Mouse (Mus musculus) layer of hippocampus, adult 2 months (tissue): ENCODE data around the gene Gm20441. TPM values are rescaled to one million over a fixed set of nuclear protein-coding genes. Genes with fewer than 3 reads are reported as not detected.
"Not testable (repeated sequence)": the region's sequence is repeated elsewhere in the genome, so short reads cannot be mapped to it uniquely, and the experiment has no call there.

Source experiments
- DNase-seq, 2 experiments: peaks; one replicate each; pipeline ENCODE4 v3.0.0; 2022; ENCODE audit warnings: low spot score in 2 of 2
- H3K27ac ChIP-seq: fragments of 200-600 bp; 2 replicates; pipeline ENCODE4 v1.8.1; 2022
- H3K4me3 ChIP-seq: fragments of 200-600 bp; 2 replicates; pipeline ENCODE4 v1.8.1; 2022; ENCODE audit warnings: mild to moderate bottlenecking
- CTCF ChIP-seq: fragments of 200-600 bp; conservative IDR thresholded peaks from 2 replicates; pipeline ENCODE4 v1.8.1; 2022; ENCODE audit warnings: antibody characterized with exemption, mild to moderate bottlenecking, moderate library complexity
- total RNA-seq, 2 experiments: library from RNA; stranded (reverse); gene quantifications; 2 replicates each; pipeline ENCODE4 v1.2.3; 2021

Gm20441 gene
- total RNA-seq, 2 experiments from 2014 or later: 0.56 TPM; not detected in 1

DNA sequence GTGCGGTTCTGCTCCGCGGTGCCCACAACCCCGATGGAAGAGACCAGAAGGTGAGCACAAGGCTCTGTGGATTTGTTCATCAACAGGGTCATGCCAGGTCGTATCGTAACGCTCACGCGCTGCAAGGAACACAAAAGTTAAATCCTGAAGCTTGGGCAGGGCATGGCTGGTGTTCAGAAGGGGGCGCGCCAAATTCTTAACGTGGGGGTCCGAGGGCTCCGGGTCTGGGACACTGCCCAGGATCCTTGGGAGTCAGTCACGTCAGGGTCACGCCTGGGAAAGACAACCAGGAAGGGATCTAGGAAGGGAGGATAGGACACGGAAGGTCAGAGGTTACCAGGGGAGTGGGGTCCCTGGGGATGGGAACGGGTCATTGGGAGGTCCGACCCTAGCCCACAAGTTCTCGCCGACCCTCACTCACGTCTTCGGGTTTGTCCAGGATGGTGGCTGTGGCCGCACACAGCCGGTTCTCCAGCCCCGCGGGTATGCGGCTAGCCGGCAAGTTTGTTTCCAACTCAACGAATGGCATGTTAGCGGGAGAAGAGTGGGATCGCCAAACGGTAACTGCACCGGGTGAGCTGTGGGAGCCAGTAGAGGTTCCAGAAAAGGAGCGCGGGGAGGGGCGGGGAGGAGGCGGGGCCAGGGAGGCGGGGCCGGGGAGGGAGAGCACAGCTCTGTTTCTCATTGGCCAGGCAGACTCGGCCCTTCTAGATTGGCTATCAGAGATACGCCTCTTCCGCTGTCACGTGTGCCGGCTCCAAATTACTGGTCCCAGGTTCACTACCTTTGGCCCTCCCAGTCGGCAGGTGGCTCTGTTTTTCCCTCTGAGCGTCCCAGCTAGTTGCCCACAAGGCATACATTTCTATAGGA, 7.7 kb downstream of the Gm20441 start, which contains the start of gene Ddt:
Gene Ddt (minus strand): TSS at position 620 of the 870 bp plus-strand sequence.
- Histone ChIP-seq H3K4me3 (peak within 1 kb of the TSS; percentile 75), H3K27ac (peak within 1 kb of the TSS; percentile 85)
- DNase-seq: peak; percentile 83 to 88
- peak; percentile 54 for TF ChIP-seq CTCF

DNA sequence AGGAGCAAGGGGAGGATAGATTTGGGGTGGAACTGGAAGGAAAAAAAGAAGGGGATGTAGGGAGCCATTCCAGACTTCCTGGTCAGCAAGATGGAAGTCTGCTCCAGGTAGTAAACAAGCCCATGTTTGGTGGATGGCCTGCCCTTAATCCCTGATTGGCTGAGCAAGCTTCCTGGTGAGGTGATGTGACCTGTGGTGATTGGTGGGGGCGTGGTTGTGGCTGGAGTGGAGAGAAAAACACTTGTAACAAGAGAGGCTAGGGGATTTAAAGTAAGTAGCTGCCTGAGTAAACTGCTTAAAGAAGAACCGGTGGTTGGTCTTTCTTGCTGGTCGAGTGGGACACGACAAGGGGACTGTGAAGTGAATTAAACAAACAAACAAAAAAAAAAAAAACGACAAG, 13.0 kb downstream of the Gm20441 start:
- not testable (repeated sequence) for DNase-seq

DNA sequence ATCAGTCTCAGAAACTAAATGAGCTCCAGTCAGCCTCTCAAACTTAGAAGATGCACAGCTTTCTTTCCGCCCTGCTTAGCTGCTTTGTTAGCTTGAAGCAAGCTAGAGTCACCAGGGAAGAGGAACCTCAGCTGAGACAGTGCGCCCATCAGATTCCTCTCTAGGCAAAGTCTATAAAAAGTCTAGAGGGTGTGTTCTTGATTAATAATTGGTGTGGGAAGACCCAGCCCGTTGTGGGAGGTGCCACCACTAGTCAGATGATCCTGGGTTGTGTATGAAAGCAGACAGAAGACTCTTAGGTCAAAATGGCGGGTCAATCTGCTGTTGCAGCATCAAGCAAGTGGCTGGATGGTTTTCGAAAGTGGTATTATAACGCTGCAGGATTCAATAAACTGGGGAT, 13.9 kb downstream of the Gm20441 start:
- no peak for DNase-seq
- Histone ChIP-seq H3K27ac (no peak overlapping the region), H3K4me3 (no peak overlapping the region)
- TF ChIP-seq CTCF: no peak

More for the DNA sequence above, 13.0 kb downstream of the Gm20441 start:
- not testable (repeated sequence) for H3K27ac ChIP-seq, H3K4me3 ChIP-seq

DNA sequence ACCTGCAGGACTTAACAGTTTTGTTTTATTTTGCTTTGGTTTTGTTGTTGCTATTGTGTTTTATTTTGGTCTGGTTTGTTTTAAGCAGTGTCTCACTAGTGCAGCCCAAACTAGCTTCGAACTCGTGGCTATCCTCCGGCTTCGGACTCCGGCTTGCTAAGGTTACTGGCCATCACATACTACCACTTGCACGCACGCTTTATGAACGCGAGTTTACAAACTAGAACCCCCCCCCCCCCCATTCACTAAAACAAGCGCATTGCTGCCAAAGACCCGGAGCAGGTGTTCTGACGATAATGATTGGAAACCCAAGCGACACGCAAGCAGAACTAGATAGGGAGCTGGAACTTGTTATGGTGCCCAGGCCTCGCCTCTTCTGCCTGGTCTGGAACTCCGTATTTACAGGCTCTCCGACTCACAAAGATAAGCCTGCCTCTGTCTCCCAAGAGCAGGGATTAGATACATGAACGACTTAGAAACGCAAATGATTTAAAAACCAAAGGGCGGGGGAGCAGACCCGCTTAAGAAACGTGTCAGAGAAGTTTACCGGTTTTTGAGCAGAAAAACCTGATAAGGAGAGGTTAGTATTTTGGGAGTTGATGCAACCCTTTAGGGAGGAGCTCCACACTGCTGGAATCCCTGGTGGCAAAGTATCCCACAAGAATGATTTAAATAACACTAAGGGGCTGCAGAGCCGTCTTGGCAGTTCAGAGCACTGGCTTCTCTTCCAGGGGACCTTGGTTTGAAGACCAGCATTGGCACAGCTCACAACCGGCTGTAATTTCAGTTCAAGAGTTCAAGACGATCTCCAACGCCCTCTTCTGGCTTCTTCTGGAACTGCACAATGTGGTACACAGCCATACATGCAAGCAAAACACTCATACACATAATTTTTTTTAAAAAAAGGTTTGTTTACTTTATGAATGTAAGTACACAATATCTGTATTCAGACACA, 16.0 kb downstream of the Gm20441 start:
- DNase-seq: peak; percentile 37 to 60
- H3K4me3 ChIP-seq: peak overlapping the region; percentile 80
- peak overlapping the region; percentile 77 for H3K27ac ChIP-seq
- peak; percentile 84 for TF ChIP-seq CTCF

DNA sequence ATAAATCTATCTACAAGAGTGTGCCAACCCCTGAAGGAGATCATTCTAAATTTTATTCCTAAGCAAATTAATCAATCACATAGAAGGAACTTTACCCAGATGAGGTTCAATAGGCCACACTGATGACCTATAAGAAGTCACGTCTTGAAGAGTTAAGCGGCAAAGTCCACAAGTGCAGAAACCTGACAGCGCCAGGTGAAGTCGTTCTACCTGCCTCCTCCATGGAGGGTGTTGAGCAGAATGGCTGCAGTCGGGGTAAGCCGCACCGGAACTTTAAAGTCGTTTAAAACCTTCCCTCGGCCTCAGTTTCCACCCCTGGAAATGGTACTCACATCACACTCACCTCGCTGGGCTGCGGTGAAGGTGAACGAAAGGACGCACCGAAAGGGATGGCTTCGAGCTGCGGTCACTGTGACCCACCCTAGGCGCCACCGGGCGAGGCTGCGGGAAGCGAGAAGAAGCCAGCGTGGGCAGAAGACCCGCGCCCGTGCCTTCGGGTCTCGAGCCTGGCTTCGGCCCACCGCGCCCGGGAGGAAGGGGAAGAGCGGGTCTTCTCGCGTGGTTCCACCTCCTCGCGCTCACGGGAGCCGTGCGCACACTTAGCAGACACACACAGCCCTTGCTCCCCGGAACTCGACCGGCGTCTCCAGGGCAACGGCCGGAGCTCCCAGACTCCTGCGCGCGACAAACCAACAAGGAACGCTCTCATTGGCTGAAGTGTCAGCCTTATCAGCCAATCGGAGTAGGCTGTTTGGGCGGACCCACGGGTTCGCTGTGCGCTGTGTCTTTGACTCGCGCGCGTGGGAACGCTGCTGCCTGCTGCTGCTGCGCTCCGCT, 16.9 kb downstream of the Gm20441 start, which contains the start of gene Cabin1:
Gene Cabin1 (minus strand): TSS at position 660 of the 837 bp plus-strand sequence.
- H3K27ac ChIP-seq: peak within 1 kb of the TSS; percentile 77
- peak within 1 kb of the TSS; percentile 80 for H3K4me3 ChIP-seq
- DNase-seq: peak; percentile 98
- TF ChIP-seq CTCF: no peak

DNA sequence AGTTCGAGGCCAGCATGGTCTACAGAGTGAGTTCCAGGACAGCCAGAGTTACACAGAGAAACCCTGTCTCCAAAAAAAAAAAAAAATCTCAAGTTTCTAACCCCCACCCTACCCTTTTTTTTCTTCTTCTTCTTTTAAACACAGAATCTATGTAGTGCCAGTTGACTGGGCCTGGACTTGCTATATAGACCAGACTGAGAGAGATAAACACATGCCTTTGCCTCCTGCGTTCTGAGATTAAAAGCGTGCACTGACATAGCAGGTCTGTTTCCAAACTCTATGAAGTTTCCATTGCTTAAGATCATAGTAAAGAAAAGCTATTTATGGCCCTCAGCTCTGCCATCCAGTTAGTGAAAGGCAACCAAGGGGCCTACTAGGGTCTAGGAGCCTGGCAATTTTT, 18.3 kb downstream of the Gm20441 start:
- no peak for TF ChIP-seq CTCF
- no peak overlapping the region for H3K4me3 ChIP-seq
- DNase-seq: no peak
- no peak overlapping the region for H3K27ac ChIP-seq

DNA sequence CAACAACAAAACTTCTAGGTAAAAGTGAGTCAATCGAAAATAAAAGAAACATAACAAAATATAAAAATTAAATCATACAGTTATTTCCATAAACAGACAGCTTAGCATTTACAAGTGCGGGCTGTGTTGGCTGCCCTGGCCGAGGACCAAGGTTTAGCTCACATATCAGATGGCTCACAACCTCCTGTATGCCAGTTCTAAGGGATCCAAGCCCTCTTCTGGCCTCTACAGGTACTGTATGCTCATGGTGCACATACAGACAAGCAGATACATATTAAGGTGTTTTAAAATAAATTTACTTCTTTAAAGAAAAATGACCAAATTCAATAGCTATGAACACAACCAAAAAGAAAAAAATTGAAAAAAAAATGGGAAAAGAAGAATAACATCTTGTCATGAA, 20.4 kb downstream of the Gm20441 start:
- H3K27ac ChIP-seq: no peak overlapping the region
- no peak overlapping the region for H3K4me3 ChIP-seq
- TF ChIP-seq CTCF: peak; percentile 47
- no peak for DNase-seq

DNA sequence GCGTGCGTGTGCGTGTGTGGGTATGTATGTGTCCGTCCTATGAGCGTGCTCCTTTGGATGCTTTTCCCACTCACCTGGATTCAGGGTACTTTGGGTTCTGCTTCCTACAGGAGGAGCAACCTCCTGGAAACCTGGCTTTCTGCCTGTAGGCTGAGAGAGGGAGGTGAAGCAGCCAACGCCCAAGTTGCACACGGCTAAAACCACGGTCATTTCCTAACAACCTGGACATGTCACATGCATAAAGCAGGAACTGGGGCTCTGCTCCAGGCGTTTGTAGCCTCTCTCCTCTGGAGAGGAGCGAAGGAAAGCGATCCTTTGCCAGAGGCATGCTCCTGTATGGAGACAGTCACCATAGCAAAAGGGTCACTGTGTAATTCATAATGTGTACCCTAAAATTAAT, 24.0 kb downstream of the Gm20441 start:
- H3K27ac ChIP-seq: no peak overlapping the region
- H3K4me3 ChIP-seq: no peak overlapping the region
- DNase-seq: no peak
- no peak for TF ChIP-seq CTCF

DNA sequence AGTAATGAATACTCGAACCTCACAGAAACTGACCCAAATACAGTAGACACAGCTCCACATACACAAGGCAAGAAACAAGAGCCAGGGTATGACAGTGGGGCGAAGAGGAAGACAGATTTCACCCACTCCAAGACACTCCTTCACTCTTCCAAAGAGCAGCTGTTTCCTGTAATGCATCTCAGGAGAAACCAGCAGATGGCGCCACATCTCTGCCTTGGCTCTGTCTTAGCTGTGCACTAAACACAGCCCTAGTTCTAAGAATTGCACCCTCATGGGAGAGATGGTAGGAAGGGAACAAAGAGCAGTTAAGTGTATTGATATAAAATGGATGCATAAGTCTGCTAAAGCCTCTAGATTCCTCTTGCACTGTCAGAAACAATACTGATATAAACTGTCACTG, 36.7 kb downstream of the Gm20441 start:
- peak overlapping the region; percentile 85 for H3K27ac ChIP-seq
- peak; percentile 81 to 84 for DNase-seq
- no peak overlapping the region for H3K4me3 ChIP-seq
- peak; percentile 97 for TF ChIP-seq CTCF

DNA sequence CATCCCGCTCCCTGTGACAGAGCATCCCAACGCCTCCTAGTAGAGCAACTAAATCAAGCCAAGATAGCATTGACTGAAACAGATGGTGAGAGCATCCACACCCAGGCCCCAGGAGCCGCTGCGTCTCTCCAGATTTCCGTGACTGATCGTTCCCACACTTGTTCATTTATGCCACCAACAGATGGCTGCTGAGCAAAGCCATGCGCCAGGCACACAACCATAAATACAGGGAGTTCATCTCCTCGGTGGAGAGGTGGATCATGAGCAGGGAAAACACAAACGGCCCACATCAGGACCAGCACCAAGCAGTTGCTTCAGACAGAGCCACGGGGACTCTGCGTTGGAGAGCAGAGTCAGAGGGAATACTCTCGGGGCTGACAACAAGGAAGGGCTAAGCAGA, 37.4 kb downstream of the Gm20441 start:
- H3K27ac ChIP-seq: peak overlapping the region; percentile 85
- H3K4me3 ChIP-seq: peak overlapping the region; percentile 24; the same call in 1 of the 2 replicates
- no peak for TF ChIP-seq CTCF
- peak; percentile 75 to 83 for DNase-seq

DNA sequence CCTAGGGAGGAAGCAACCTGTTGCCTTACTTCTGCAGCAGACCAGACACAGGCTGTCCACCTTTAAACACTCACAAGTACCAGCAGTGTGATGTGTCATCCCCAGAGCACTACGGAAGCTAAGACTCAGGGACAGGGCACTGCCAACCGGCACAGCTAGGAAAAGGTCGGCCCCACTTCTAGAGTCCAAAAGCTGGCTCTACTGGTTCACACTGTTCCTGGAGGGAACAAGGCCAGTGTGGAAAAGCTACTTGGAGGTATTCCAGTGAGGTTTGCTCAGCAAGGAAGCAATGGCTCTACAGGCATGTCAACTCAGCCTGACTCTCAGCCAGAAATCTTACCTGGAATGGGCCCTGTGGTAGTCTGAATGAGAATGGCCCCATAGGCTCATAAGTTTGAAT, 39.9 kb downstream of the Gm20441 start:
- H3K4me3 ChIP-seq: no peak overlapping the region
- no peak for DNase-seq
- TF ChIP-seq CTCF: no peak
- H3K27ac ChIP-seq: no peak overlapping the region

DNA sequence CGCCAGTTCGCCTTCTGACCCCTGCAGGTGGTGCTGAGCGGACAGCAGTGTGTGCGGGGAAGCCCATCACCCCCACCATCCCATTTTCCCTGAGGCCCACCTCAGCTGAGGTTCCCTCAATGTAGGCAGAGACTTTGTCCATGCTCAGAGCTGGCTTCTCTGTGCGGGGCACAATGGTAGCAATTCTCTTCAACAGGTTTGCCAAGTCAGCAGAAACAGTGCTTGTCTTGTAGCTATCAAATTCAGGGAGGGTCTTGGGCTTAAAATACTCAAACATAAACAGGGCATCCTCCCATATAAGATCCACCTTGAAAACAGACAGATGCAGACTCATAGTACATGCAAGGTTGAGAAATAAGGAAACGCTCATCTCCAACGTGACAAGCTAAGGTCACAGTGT, 55.3 kb downstream of the Gm20441 start:
- no peak overlapping the region for H3K27ac ChIP-seq
- H3K4me3 ChIP-seq: no peak overlapping the region
- TF ChIP-seq CTCF: no peak
- no peak for DNase-seq

Other genes starting within 250 kb of the Gm20441 start
- gene Lrrc75b, start 220.6 kb downstream of the Gm20441 start, total RNA-seq: 10 to 100 TPM in 1 of 2 experiments, 1 to 10 TPM in 1; 9.7 to 12.0 TPM
- 1 to 10 TPM; 2.7 to 4.5 TPM for gene Ggt1, start 219.3 kb downstream of the Gm20441 start, total RNA-seq
- 1 to 10 TPM; 2.3 TPM for gene Ggt5, start 191.6 kb downstream of the Gm20441 start, total RNA-seq
- 1 to 10 TPM; 2.1 TPM for gene Susd2, start 136.9 kb downstream of the Gm20441 start, total RNA-seq
- gene Cabin1, start 16.6 kb downstream of the Gm20441 start, total RNA-seq: 10 to 100 TPM; 68.0 to 70.4 TPM
- 10 to 100 TPM; 42.3 to 46.4 TPM for gene Ddt, start 7.5 kb downstream of the Gm20441 start, total RNA-seq
- 1 to 10 TPM; 1.6 to 1.8 TPM for gene Gstt3, start 460 bp upstream of the Gm20441 start, total RNA-seq
- 1 to 10 TPM; 6.7 to 7.2 TPM for gene Gstt1, start 17.6 kb upstream of the Gm20441 start, total RNA-seq
- not detected for gene Gstt4, start 41.6 kb upstream of the Gm20441 start, total RNA-seq
- 1 to 10 TPM; 4.7 TPM for gene Gstt2, start 56.5 kb upstream of the Gm20441 start, total RNA-seq
- gene Mif, start 79.3 kb upstream of the Gm20441 start, total RNA-seq: 100 to 1,000 TPM; 439 to 454 TPM
- 1 to 10 TPM; 3.2 to 5.0 TPM for gene Derl3, start 112.5 kb upstream of the Gm20441 start, total RNA-seq
- 10 to 100 TPM; 83.3 to 83.6 TPM for gene Smarcb1, start 140.7 kb upstream of the Gm20441 start, total RNA-seq
- gene Chchd10, start 152.2 kb upstream of the Gm20441 start, total RNA-seq: 100 to 1,000 TPM; 328 to 340 TPM
- 1 to 10 TPM; 1.5 to 1.8 TPM for gene Mmp11, start 155.5 kb upstream of the Gm20441 start, total RNA-seq
- gene Gm867, start 159.7 kb upstream of the Gm20441 start, total RNA-seq: under 1 TPM in 1 of 2 experiments, not detected in 1; 0.56 TPM
- gene Vpreb3, start 162.1 kb upstream of the Gm20441 start, total RNA-seq: not detected
- gene Gm5134, start 173.6 kb upstream of the Gm20441 start, total RNA-seq: not detected